Mouse (Mus musculus) lung, postnatal 10 days (tissue): ENCODE results near the gene Tk2.

Experiments
- DNase-seq: peaks from one replicate; pipeline ENCODE4 v3.0.0; 2021

Gene Tk2

DNA sequence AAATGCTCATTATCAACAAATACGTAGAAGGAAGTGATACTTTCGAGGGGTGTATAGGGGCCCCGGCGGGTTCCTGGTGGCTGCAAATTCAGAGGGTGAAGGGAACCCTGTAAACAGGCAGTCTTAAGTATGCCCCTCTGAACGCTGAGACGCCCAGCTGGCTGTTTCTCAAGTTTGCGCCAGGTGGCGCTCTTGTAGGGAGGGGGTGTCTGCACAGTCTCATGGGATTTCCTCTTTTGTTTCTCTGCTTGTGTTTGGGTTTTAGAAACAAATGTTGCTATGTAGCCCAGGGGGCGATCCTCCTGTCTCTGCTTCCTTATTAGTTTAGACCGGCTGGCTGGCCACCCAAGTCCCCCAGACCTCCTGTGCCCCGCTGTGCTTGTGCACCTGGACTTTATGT, 29.3 kb downstream of the Tk2 start:
- peak; percentile 70 for DNase-seq

- no peak for DNase-seq
These were observed 30.8 kb downstream of the Tk2 start for GRCm38 (mm10) chr8:104217601-104218000.

DNA sequence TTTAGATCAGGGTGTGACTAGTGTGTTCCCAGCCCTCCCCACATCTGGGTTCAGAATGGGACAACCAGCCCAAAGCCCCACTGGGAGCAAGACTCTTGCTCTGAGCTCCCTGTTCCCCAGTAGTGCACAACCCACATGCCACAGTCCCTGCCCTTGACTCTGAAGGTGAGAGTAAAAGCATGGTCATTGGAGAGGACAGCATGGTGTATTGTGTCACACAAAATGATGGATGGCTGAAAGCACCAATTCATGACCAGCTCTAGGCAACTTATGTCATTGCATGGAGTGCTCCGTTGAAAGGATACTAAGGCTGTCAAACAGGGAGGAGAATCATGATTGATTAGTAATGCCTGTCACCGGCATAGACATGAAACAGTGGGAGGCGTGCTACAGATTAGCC, 43.1 kb downstream of the Tk2 start:
- DNase-seq, result no peak

DNA sequence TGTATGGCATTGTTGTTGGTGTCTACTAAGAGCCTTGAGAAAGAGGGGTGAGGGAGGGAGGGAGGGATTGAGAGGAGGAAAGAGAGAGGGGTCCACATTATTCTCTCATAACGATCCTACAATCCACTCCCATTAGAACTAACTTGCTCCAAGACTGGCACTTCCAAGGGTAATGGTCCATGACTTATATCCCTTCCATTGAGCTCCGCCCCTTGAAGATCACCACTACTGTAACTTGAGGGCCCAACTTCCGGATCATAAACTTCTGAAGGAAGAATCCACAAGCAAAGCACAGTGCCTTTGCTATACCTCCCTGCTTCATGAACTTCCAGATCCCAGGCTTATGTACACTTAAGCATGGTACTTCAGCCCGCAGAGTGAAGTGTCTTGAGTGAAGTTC, 46.0 kb downstream of the Tk2 start:
- no peak for DNase-seq

DNA sequence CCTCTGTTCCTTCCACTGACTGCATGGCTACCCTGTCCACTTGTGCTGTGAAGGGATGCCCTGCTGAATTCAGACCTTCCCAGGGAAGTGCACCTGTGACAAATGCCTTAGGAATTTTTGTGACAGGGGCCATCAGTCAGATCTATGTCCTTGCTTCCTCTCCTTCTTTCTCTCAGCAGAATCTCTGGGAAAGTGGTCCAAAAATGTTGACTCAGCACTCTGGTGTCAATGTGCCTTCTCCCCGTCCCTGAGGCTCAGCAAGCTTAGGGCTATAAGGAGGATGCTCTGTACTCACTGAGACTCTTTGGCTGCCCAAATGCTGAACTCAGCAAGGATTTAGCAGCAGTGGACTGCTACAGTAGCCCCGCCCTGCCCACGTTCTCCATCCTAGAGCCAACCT, 46.7 kb downstream of the Tk2 start:
- DNase-seq, result no peak

GRCm38 (mm10) chr8:104199802-104200201, 48.6 kb downstream of the Tk2 start:
- DNase-seq, result no peak

DNA sequence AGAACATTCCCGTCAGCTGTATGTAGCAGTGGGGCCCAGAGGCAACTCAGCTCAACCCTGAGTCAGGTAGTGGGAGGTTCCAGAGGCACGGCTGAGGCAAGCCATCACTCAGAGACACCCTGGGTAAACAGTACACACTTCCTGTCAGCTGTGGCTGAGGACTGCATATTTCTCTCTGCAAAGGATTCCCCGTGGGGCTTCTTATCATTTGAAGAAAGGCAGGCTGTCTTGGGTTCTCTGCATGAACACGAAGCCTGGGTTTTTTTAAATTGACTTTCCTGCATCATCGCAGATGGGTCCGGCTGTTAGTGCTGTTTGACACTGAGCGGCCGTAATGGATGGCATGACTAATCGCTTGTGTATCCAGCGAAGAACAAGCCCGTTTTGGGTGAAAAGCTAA, 56.9 kb downstream of the Tk2 start:
- DNase-seq, result peak; percentile 40

DNA sequence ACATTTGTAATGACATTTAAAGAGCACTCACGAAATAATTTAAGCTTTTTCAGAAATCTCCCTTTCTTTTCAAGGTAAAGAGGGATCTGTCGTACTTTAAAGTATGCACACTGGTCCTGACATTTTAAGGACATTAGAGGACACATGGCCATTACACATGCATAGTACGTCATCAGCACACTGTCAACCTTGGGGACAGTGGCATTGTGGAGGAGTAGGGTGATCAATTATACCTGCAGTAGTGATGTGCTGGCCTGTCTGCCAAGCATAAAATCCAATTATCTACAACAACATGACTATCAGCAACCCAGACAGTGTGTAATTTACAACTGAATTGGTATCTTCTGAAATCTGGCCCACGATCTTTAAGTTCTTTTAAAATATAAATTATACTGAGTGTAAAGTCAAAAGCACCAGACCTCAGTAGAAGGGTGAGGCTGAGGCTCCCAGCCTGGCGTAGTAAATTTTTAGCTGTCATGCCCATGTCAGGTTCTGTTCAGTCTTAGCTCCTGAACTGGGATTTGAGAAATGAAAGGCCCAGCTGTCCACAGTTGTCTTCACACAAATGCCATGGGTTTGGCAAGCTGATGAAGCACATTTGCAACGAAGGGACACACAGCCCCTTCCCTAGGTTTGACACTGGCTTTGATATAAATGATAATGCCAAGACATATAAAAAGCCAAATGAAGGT, 57.4 kb downstream of the Tk2 start:
- DNase-seq, result no peak

- DNase-seq, result no peak
These were observed 59.9 kb downstream of the Tk2 start for GRCm38 (mm10) chr8:104188459-104188858.

DNA sequence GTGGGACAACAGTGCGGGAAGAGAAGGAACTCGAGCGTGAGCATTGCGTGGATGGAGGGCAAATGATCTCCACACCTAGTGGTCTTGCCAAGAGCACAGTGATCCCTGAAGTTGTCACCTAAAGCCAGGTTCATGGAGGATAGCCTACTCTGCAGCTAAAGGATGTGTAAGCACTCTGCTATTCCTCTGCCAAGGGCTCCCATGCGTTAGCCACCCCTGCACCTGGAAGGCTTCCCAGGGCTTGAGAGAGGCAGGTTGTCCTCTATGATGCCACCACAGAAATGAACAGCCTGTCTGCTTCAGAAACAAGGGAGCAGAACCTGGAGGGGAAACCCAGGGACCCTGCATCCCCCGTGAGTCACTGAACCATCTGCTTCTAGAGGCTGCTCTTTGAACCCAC, 60.7 kb downstream of the Tk2 start:
- no peak for DNase-seq

DNA sequence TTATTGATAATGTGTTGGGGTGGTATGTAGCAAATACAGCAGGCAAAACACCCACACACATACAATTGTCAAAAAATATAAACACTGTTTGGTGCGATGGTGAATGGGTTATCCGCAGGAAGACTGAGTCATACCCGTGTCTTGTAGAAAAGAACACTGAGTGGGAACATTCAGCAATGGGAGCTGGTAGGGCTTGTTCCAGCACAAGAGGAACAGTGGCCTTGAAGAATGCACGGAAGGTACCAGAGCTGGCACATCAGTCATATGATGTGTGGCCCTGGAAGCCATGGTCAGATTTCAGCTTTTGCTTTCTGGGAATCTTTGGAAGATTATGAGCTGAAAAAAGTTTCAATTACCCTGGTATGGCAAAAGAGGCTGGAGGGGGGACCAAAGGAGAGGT, 61.5 kb downstream of the Tk2 start:
- no peak for DNase-seq

GRCm38 (mm10) chr8:104184905-104185304, 63.5 kb downstream of the Tk2 start:
- peak; percentile 15 for DNase-seq

DNA sequence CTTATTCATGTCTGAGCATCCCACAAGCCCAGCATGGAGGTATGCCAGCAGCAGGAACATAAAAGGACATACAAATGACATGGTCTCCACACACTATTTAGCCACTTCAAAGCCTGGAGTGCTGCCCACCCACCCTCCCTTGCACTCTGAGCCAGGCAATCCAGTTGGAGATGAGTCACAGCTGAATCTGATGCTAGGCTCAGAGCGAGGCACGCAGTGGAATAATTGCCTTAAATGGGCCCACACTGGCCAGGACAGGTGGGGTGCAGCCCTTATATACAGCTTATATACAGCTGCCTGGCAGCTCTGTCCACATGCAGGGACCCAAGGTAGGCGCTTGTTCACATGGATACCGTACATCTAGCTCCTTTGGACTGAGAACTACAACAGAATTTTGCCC, 71.3 kb downstream of the Tk2 start:
- DNase-seq, result no peak
